Mouse (Mus musculus) lung, postnatal 0 days (tissue): ENCODE results near the gene Ptp4a2.

ENCODE experiments used
- CTCF ChIP-seq: IDR thresholded peaks from 2 replicates; pipeline ENCODE4 v1.5.1; 2016; ENCODE audit warnings: antibody characterized with exemption, mild to moderate bottlenecking
- EP300 ChIP-seq: IDR thresholded peaks from 2 replicates; pipeline ENCODE4 v1.6.1; 2016; ENCODE audit warnings: antibody characterized with exemption, mild to moderate bottlenecking, control low read depth

DNA sequence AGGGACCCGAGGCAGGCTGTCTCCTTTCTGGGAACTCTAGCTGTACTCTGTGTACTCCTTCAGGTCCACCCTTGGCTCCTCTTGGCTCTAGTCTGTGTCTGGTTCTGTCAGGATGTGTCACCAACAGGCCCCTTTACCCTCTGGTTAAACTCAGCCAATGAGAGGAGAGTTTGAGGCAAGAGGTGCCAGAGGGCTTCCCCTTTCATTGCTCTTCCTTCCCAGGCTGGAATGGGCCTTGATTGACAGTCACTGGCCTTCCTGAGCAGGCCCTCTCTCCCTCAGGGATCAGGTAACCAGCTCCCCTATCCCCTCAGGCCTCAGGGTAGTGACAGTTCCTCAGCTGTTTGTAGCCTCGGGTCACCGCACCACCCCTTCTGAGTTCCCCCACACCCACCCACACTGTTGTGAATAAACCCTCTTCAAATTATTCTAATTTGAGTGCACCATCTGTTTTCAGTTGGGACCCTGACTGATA is 28.1 kb upstream of the Ptp4a2 start:
- no peak for TF ChIP-seq CTCF
- no peak for TF ChIP-seq EP300
